Mouse (Mus musculus): ENCODE measurements around the gene 2510039O18Rik.

- TF ChIP-seq POLR2A (IDR thresholded peaks at IDR 0.05; ENCODE audit: insufficient read depth, low read depth, low read length) (no peak), CTCF (IDR thresholded peaks at IDR 0.05) (no peak), EP300 (IDR thresholded peaks at IDR 0.05; ENCODE audit: insufficient read depth, low read depth, low read length) (no peak)
Observed at GRCm38 (mm10) chr4:147968816-147969215, 28.1 kb downstream of the 2510039O18Rik start.

All from heart, adult 2 months (tissue).